Mouse (Mus musculus) embryonic facial prominence, embryonic 14.5 days (tissue): ENCODE measurements around the gene Cpne4. TPM values are rescaled to one million over a fixed set of nuclear protein-coding genes. Genes with fewer than 3 reads are reported as not detected.

ENCODE experiments used
- ATAC-seq: fragments of 200-750 bp; cut with Nextera tagmentation; 2 replicates; pipeline ENCODE4 v1.8.0; 2017; ENCODE audit warnings: low read depth, moderate number of reproducible peaks, moderate TSS enrichment
- DNase-seq: peaks from one replicate; pipeline ENCODE4 v3.0.0-alpha.2; 2015; ENCODE audit warnings: low spot score
- H3K27ac ChIP-seq: fragments of 300-500 bp; sonication (generic); replicated peaks from 2 replicates; pipeline ENCODE4 v1.5.1; 2014; ENCODE audit warnings: low read depth, mild to moderate bottlenecking, low read length, moderate library complexity
- H3K27me3 ChIP-seq: fragments of 300-500 bp; sonication (generic); replicated peaks from 2 replicates; pipeline ENCODE4 v1.6.1; 2014; ENCODE audit warnings: low read length; ENCODE audit not compliant: control insufficient read depth, insufficient read depth
- H3K36me3 ChIP-seq: fragments of 300-500 bp; sonication (generic); 2 replicates; pipeline ENCODE4 v1.6.1; 2014; ENCODE audit warnings: low read length, mixed read lengths; ENCODE audit not compliant: control insufficient read depth, insufficient read depth
- H3K4me1 ChIP-seq: fragments of 300-500 bp; sonication (generic); 2 replicates; pipeline ENCODE4 v1.6.1; 2014; ENCODE audit warnings: antibody characterized with exemption, low read length; ENCODE audit not compliant: control insufficient read depth, insufficient read depth
- H3K4me2 ChIP-seq: fragments of 300-500 bp; sonication (generic); 2 replicates; pipeline ENCODE4 v1.6.1; 2014; ENCODE audit warnings: low read depth, mild to moderate bottlenecking, low read length, moderate library complexity, mixed read lengths
- H3K4me3 ChIP-seq: fragments of 300-500 bp; sonication (generic); 2 replicates; pipeline ENCODE4 v1.5.1; 2014; ENCODE audit warnings: low read depth, mild to moderate bottlenecking, low read length
- H3K9ac ChIP-seq: fragments of 300-500 bp; sonication (generic); 2 replicates; pipeline ENCODE4 v1.6.1; 2014; ENCODE audit warnings: low read depth, mild to moderate bottlenecking, low read length, moderate library complexity, mixed read lengths
- H3K9me3 ChIP-seq: fragments of 300-500 bp; sonication (generic); 2 replicates; pipeline ENCODE4 v1.6.1; 2016; ENCODE audit warnings: low read length; ENCODE audit not compliant: control insufficient read depth
- WGBS: fragments of 180-500 bp; shearing (Covaris S2); extraction: QIAGEN DNeasy Blood & Tissue Kit; methylation state at CpG from one replicate; pipeline ENCODE4 v1.1.7; 2014; 5-methylcytosine and 5-hydroxymethylcytosine counted together
- polyA plus RNA-seq: library from polyadenylated mRNA; unstranded; fragments of >200 nt; fragmentation: Nextera tagmentation; extraction: Ambion mirVana; gene quantifications from 2 replicates; pipeline ENCODE4 v1.2.1, GENCODE M21; 2014

Cpne4 gene
- polyA plus RNA-seq, 1 experiment from 2014 or later = 2.4 TPM

GRCm38 (mm10) chr9:104865830-104866229 lies 318.7 kb downstream of the Cpne4 start:
- DNase-seq (no peak), ATAC-seq (no peak)
- Histone ChIP-seq H3K9ac (no peak overlapping the region), H3K9me3 (no peaks in the 10 kb centered on the region), H3K27ac (no peak overlapping the region), H3K4me3 (no peak overlapping the region), H3K36me3 (no peaks in the 10 kb centered on the region), H3K4me2 (no peak overlapping the region), H3K27me3 (no peaks in the 10 kb centered on the region), H3K4me1 (no peaks in the 10 kb centered on the region)
- WGBS = 54% methylated on average over 1 of the region's 1 CpGs

GRCm38 (mm10) chr9:104872586-104872985 lies 325.5 kb downstream of the Cpne4 start:
- no peaks in the 10 kb centered on the region for H3K4me1 ChIP-seq
- H3K4me3 ChIP-seq = no peak overlapping the region
- no peak overlapping the region for H3K27ac ChIP-seq
- no peak overlapping the region for H3K4me2 ChIP-seq
- WGBS = 78% methylated on average over 4 of the region's 4 CpGs
- ATAC-seq (no peak), DNase-seq (no peak)
- no peaks in the 10 kb centered on the region for H3K36me3 ChIP-seq
- H3K9me3 ChIP-seq = no peaks in the 10 kb centered on the region
- H3K27me3 ChIP-seq = no peaks in the 10 kb centered on the region
- no peak overlapping the region for H3K9ac ChIP-seq

- H3K36me3 ChIP-seq = no peaks in the 10 kb centered on the region
- no peaks in the 10 kb centered on the region for H3K27me3 ChIP-seq
- no peak for ATAC-seq
- H3K4me1 ChIP-seq = no peaks in the 10 kb centered on the region
- H3K27ac ChIP-seq = no peak overlapping the region
- no peak overlapping the region for H3K9ac ChIP-seq
- DNase-seq = no peak
- H3K4me3 ChIP-seq = no peak overlapping the region
- 64% methylated on average over 3 of the region's 3 CpGs for WGBS
- no peaks in the 10 kb centered on the region for H3K9me3 ChIP-seq
- H3K4me2 ChIP-seq = no peak overlapping the region
Measured at GRCm38 (mm10) chr9:104874157-104874556, 327.1 kb downstream of the Cpne4 start.

DNA sequence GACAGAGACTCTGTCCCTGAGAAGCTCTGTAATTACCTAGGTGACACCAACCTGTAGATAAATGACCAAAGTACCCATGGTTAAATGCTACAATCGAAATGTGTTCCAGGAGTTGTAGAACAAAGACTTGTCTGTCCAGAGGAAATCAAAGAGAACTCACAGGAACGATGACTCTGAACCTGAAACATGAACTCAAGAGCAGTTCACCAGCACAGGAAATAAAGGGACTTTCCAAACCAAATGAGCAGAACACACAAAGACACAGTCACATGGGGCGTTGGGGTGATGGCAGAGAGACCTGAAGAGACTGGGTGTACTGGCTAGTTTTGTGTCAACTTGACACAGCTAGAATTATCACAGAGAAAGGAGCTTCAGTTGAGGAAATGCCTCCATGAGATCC lies 329.9 kb downstream of the Cpne4 start:
- Histone ChIP-seq H3K9ac (no peak overlapping the region), H3K4me1 (no peaks in the 10 kb centered on the region), H3K36me3 (no peaks in the 10 kb centered on the region), H3K4me3 (no peak overlapping the region), H3K27me3 (no peaks in the 10 kb centered on the region), H3K27ac (no peak overlapping the region), H3K9me3 (no peaks in the 10 kb centered on the region), H3K4me2 (no peak overlapping the region)
- 63% methylated on average over 3 of the region's 3 CpGs for WGBS
- DNase-seq (no peak), ATAC-seq (no peak)

DNA sequence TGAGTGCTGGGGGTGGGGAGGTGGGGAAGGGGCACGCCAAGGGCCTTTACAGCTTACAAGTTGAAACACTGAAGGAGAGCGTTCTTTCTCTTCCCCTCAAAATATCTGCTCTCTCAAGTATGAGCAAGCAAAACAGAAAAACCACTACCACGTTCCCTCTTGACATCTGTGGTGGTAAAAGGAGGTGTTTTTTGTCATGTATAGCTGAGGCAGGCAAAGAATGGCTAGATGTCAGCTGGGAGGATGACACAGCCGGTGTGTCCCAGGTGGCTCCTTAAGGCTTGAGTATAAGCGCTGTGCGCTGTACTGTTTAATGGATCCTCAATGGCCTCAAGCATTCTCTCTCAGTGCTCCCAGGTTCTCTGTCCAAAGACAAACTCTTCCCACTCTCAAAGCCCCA lies 331.5 kb downstream of the Cpne4 start:
- ATAC-seq (no peak), DNase-seq (no peak)
- Histone ChIP-seq H3K27ac (no peak overlapping the region), H3K36me3 (no peaks in the 10 kb centered on the region), H3K4me3 (no peak overlapping the region), H3K27me3 (no peaks in the 10 kb centered on the region), H3K9ac (no peak overlapping the region), H3K4me2 (no peak overlapping the region), H3K4me1 (no peaks in the 10 kb centered on the region), H3K9me3 (no peaks in the 10 kb centered on the region)
- 85% methylated on average over 6 of the region's 6 CpGs for WGBS

- Histone ChIP-seq H3K4me2 (no peak overlapping the region), H3K36me3 (no peaks in the 10 kb centered on the region), H3K27me3 (no peaks in the 10 kb centered on the region), H3K4me3 (no peak overlapping the region), H3K9ac (no peak overlapping the region), H3K4me1 (no peaks in the 10 kb centered on the region), H3K9me3 (no peaks in the 10 kb centered on the region), H3K27ac (no peak overlapping the region)
- 93% methylated on average over 3 of the region's 3 CpGs for WGBS
- ATAC-seq (no peak), DNase-seq (no peak)
Measured at GRCm38 (mm10) chr9:104890517-104890916, 343.4 kb downstream of the Cpne4 start.

DNA sequence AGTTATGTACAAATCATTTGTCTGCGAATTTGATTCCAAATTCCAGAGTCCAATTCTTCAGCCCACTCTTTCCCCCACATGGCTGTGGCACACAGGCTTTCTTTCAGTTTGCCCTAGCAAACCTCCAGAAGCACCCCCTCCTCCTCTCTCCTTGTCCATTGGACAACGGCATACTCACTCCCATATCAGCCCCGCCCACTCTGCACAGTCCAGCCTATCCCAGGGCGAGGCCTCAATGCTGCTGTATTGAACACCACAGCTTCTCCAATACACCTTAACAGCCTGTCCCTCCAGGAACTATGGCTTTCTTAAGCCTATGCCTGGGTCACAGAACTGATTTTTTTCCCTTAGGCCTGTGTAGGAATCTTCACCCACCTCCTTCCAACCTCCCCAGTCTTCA lies 348.3 kb downstream of the Cpne4 start:
- 85% methylated on average over 4 of the region's 4 CpGs for WGBS
- Histone ChIP-seq H3K4me3 (no peak overlapping the region), H3K4me1 (no peaks in the 10 kb centered on the region), H3K36me3 (no peaks in the 10 kb centered on the region), H3K4me2 (no peak overlapping the region), H3K9me3 (no peaks in the 10 kb centered on the region), H3K27ac (no peak overlapping the region), H3K27me3 (no peaks in the 10 kb centered on the region), H3K9ac (no peak overlapping the region)
- no peak for ATAC-seq
- no peak for DNase-seq

DNA sequence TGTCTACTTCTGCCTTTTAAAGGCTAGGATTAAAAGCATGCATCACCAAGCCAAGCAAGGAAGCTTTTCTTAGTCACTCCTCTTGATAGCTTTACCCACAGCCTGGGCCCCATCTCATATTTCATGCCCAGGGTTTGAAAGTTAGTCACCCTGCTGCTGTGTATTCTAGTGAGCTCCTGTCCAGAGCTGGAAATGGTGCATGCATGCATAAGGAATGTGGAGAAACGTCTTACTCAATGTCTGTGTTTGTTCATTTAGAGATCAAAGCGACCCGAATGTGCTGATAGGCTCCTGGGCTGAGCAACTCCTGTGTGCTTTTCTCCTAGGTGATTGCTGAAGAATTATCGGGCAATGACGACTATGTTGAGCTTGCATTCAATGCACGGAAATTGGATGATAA lies 354.0 kb downstream of the Cpne4 start:
- Histone ChIP-seq H3K36me3 (no peaks in the 10 kb centered on the region), H3K27me3 (no peaks in the 10 kb centered on the region), H3K9ac (no peak overlapping the region), H3K9me3 (no peaks in the 10 kb centered on the region), H3K4me3 (no peak overlapping the region), H3K4me2 (no peak overlapping the region), H3K27ac (no peak overlapping the region), H3K4me1 (no peaks in the 10 kb centered on the region)
- DNase-seq (peak; percentile 69), ATAC-seq (peak; percentile 68)
- WGBS = 35% methylated on average over 6 of the region's 6 CpGs

GRCm38 (mm10) chr9:104901827-104902226 lies 354.7 kb downstream of the Cpne4 start:
- ATAC-seq (no peak), DNase-seq (no peak)
- no peaks in the 10 kb centered on the region for H3K27me3 ChIP-seq
- H3K27ac ChIP-seq = no peak overlapping the region
- H3K4me1 ChIP-seq = no peaks in the 10 kb centered on the region
- WGBS = 59% methylated on average over 2 of the region's 2 CpGs
- no peak overlapping the region for H3K9ac ChIP-seq
- H3K4me2 ChIP-seq = no peak overlapping the region
- no peaks in the 10 kb centered on the region for H3K36me3 ChIP-seq
- no peaks in the 10 kb centered on the region for H3K9me3 ChIP-seq
- no peak overlapping the region for H3K4me3 ChIP-seq
